Mouse (Mus musculus) hindbrain, embryonic 10.5 days (tissue): ENCODE measurements around the gene Pde8a. TPM values are rescaled to one million over a fixed set of nuclear protein-coding genes. Genes with fewer than 3 reads are reported as not detected.

Experiments
- DNase-seq: peaks from one replicate; pipeline ENCODE4 v3.0.0-alpha.2; 2017; ENCODE audit warnings: low spot score
- H3K27ac ChIP-seq: fragments of 300-500 bp; sonication (generic); 2 replicates; pipeline ENCODE4 v1.5.1; 2016; ENCODE audit warnings: mild to moderate bottlenecking, moderate library complexity
- H3K27me3 ChIP-seq: fragments of 300-500 bp; sonication (generic); 2 replicates; pipeline ENCODE4 v1.6.1; 2016; ENCODE audit warnings: mild to moderate bottlenecking; ENCODE audit not compliant: poor library complexity, insufficient read depth, severe bottlenecking
- H3K36me3 ChIP-seq: fragments of 300-500 bp; sonication (generic); 2 replicates; pipeline ENCODE4 v1.6.1; 2016; ENCODE audit warnings: mild to moderate bottlenecking, moderate library complexity
- H3K4me1 ChIP-seq: fragments of 300-500 bp; sonication (generic); replicated peaks from 2 replicates; pipeline ENCODE4 v1.6.1; 2016; ENCODE audit warnings: mild to moderate bottlenecking
- H3K4me3 ChIP-seq: fragments of 300-500 bp; sonication (generic); 2 replicates; pipeline ENCODE4 v1.5.1; 2016; ENCODE audit warnings: mild to moderate bottlenecking, moderate library complexity
- H3K9me3 ChIP-seq: fragments of 300-500 bp; sonication (generic); 2 replicates; pipeline ENCODE4 v1.6.1; 2016; ENCODE audit warnings: mild to moderate bottlenecking, moderate library complexity
- WGBS: fragments of 180-500 bp; shearing (Covaris S2); methylation state at CpG from one replicate; pipeline ENCODE4 v1.1.7; 2016; 5-methylcytosine and 5-hydroxymethylcytosine counted together
- polyA plus RNA-seq: library from polyadenylated mRNA; unstranded; fragments of >200 nt; fragmentation: Nextera tagmentation; extraction: Ambion mirVana; gene quantifications from 2 replicates; pipeline ENCODE4 v1.2.1, GENCODE M21; 2016

The Pde8a gene
- polyA plus RNA-seq, 1 experiment from 2014 or later: 2.4 TPM

GRCm38 (mm10) chr7:81214153-81214907, 934 bp downstream of the Pde8a start:
- WGBS: 5% methylated on average over 40 of the region's 40 CpGs
- peak; percentile 33 for DNase-seq

GRCm38 (mm10) chr7:81215950-81216349, 2.6 kb downstream of the Pde8a start:
- no peak overlapping the region for H3K4me3 ChIP-seq
- DNase-seq: no peak
- peaks cover 36% of the 10 kb centered on the region for H3K4me1 ChIP-seq
- peaks cover 65% of the 10 kb centered on the region for H3K27me3 ChIP-seq
- no peaks in the 10 kb centered on the region for H3K36me3 ChIP-seq
- H3K9me3 ChIP-seq: no peaks in the 10 kb centered on the region
- H3K27ac ChIP-seq: no peak overlapping the region
- WGBS: 83% methylated on average over 1 of the region's 1 CpGs

More at GRCm38 (mm10) chr7:81214153-81214907, 934 bp downstream of the Pde8a start:
- H3K4me1 ChIP-seq: peaks cover 43% of the 10 kb centered on the region
- H3K36me3 ChIP-seq: no peaks in the 10 kb centered on the region
- peak overlapping the region; percentile 46 for H3K4me3 ChIP-seq
- H3K27me3 ChIP-seq: peaks cover 81% of the 10 kb centered on the region
- peak overlapping the region; percentile 79 for H3K27ac ChIP-seq
- H3K9me3 ChIP-seq: no peaks in the 10 kb centered on the region

- 57% methylated on average over 7 of the region's 7 CpGs for WGBS
- DNase-seq: no peak
- peaks cover 6% of the 10 kb centered on the region; the same call in 1 of the 2 replicates for H3K4me1 ChIP-seq
- no peaks in the 10 kb centered on the region for H3K36me3 ChIP-seq
- H3K4me3 ChIP-seq: no peak overlapping the region
- peaks cover 31% of the 10 kb centered on the region for H3K27me3 ChIP-seq
- no peaks in the 10 kb centered on the region for H3K9me3 ChIP-seq
- H3K27ac ChIP-seq: no peak overlapping the region
Observed at GRCm38 (mm10) chr7:81219321-81219720, 5.9 kb downstream of the Pde8a start.

GRCm38 (mm10) chr7:81220381-81220780, 7.0 kb downstream of the Pde8a start:
- no peak for DNase-seq
- Histone ChIP-seq H3K4me3 (no peak overlapping the region), H3K27me3 (peaks cover 20% of the 10 kb centered on the region), H3K9me3 (no peaks in the 10 kb centered on the region), H3K27ac (no peak overlapping the region), H3K36me3 (no peaks in the 10 kb centered on the region), H3K4me1 (0 out of 2 replicates have a peak, but pooled peaks cover 6% of the 10 kb centered on the region)
- WGBS: 68% methylated on average over 3 of the region's 3 CpGs

DNA sequence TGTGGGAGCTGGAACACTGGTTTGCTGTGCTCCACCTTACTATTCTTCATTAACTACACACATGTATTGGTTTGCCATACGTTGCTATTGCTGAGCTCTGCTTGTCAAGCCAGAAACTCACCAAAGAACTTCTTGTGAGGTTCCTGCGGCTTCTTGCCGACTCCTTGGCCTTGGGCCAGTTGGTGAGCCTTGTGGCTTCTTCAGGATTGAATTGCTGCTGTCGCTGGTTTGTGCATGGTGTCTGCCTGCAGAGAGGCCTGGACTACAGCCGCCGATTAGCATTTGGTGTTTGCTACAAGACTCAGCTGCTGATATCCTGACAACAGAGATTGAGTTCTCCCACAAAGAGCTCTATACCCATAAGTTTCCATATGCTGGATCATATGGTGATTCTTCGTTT, 10.9 kb downstream of the Pde8a start:
- no peak for DNase-seq

DNA sequence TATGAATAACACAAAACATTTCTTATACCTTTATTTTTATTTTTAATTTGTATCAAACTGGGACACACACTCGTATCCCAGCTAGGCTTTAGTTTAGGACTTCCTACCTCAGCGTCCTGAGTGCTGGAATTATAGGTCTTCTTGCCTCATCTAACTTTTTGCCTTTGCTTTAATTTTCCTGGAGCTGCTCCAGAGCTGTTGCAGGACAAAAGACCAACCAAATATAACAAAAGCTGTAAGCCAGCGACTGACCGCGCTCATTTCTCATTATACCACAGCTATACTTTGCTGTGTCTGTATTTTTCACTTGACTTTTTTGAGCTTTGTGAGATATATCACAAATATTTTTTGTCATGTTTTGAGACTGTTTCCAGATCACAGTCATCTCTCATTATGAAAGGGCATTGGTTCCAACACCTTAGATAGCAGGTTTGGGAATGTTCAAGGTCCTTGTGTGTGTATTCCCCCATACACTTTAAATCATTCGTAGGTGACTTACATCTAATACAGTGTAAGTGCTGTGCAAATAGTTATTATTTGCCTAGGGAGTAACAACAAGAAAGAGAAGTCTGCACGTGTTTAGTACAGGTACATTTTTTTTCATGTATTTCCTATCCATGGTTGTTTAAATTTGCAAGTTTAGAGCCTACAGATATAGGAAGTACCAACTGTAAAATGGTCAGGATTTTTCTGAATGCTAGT, 16.8 kb downstream of the Pde8a start:
- Histone ChIP-seq H3K36me3 (no peaks in the 10 kb centered on the region), H3K9me3 (no peaks in the 10 kb centered on the region), H3K27me3 (no peaks in the 10 kb centered on the region), H3K4me3 (no peak overlapping the region), H3K27ac (no peak overlapping the region), H3K4me1 (no peaks in the 10 kb centered on the region)
- 91% methylated on average over 7 of the region's 7 CpGs for WGBS
- no peak for DNase-seq

More for the DNA sequence above, 10.9 kb downstream of the Pde8a start:
- Histone ChIP-seq H3K4me1 (0 out of 2 replicates have a peak, but pooled peaks cover 2% of the 10 kb centered on the region), H3K27ac (no peak overlapping the region), H3K36me3 (no peaks in the 10 kb centered on the region), H3K4me3 (no peak overlapping the region), H3K9me3 (no peaks in the 10 kb centered on the region), H3K27me3 (no peaks in the 10 kb centered on the region)
- WGBS: 93% methylated on average over 7 of the region's 7 CpGs

GRCm38 (mm10) chr7:81232674-81233073, 19.3 kb downstream of the Pde8a start:
- Histone ChIP-seq H3K9me3 (no peaks in the 10 kb centered on the region), H3K4me1 (no peaks in the 10 kb centered on the region), H3K4me3 (no peak overlapping the region), H3K27me3 (no peaks in the 10 kb centered on the region), H3K27ac (no peak overlapping the region), H3K36me3 (no peaks in the 10 kb centered on the region)
- WGBS: 87% methylated on average over 2 of the region's 2 CpGs
- DNase-seq: no peak

DNA sequence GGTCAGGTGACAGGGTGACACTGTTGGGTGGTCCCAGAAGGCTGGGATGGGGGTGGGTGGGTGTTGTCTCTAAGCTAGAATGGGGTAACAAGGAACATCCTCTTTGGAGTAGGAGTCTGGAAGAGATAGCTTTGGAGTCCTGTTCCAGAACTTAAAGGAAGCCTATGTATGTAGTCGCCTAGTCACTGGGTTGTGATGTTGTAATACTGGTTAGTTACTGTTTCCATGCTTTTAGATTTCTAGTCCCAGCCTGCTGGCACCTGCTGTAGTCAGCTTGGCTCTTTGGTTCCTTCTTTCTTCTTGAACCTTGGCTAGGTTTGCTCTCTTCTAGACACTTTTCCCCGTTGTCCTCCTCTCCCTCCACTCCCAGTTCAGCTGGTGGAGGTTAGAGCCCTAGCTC, 21.7 kb downstream of the Pde8a start:
- 81% methylated on average over 2 of the region's 2 CpGs for WGBS
- Histone ChIP-seq H3K27me3 (no peaks in the 10 kb centered on the region), H3K4me3 (no peak overlapping the region), H3K27ac (no peak overlapping the region), H3K9me3 (no peaks in the 10 kb centered on the region), H3K4me1 (no peaks in the 10 kb centered on the region), H3K36me3 (no peaks in the 10 kb centered on the region)
- no peak for DNase-seq

DNA sequence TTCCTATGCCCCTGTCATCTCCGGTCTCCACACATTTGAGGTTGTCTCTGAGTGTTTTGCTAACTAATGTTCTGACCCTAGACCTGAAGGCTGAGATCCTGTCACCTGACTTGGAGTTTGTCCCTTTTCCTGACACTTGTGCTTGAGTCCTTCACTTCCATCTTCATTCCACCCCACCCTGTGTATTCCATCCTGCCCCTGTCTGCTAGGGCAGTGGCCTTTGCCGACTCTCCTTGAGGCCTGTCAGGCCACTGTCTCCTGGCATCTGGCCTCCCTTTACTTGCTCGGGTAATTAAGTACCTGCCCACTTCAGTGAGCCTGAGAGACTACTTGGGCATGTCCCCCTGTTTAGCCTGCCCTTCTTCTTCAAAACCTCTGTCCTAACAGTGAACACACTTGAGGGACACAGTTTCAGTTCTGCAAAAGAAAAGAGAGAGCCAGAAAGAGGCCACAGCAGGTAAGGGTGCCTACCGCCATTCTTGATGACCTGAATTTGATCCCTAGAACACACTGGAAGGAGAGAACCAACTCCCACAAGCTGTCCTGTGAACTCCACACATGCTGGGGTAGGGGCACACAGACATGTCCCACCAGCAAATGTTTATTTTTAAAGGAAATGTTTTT, 22.3 kb downstream of the Pde8a start:
- Histone ChIP-seq H3K27me3 (no peaks in the 10 kb centered on the region), H3K27ac (no peak overlapping the region), H3K9me3 (no peaks in the 10 kb centered on the region), H3K36me3 (no peaks in the 10 kb centered on the region), H3K4me1 (no peaks in the 10 kb centered on the region), H3K4me3 (no peak overlapping the region)
- no peak for DNase-seq
- 80% methylated on average over 4 of the region's 4 CpGs for WGBS

DNA sequence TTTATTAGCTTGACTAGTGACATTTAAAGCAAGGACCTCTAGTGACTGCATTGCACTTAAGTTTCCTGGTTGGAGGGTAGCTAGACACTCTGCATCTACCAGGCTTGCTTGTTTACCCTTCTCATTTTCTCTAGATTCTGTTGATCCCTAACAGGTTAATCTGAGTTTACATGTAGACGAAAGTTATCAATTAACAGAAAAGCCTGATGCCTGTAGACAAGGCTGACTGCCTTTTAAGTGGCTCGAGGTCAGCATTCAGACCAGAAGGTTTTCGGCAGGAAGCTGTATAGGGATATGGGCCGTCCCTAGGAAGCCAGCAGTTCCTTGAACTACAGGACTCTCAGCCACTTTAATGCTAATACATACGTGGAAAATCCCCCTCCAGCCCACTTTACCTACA, 30.0 kb downstream of the Pde8a start:
- 79% methylated on average over 5 of the region's 5 CpGs for WGBS

GRCm38 (mm10) chr7:81249854-81250279, 36.5 kb downstream of the Pde8a start:
- no peaks in the 10 kb centered on the region for H3K4me1 ChIP-seq
- H3K4me3 ChIP-seq: no peak overlapping the region
- H3K27ac ChIP-seq: no peak overlapping the region
- H3K9me3 ChIP-seq: no peaks in the 10 kb centered on the region
- DNase-seq: no peak
- no peaks in the 10 kb centered on the region for H3K36me3 ChIP-seq
- 89% methylated on average over 3 of the region's 3 CpGs for WGBS
- H3K27me3 ChIP-seq: no peaks in the 10 kb centered on the region

More for the DNA sequence above, 30.0 kb downstream of the Pde8a start:
- Histone ChIP-seq H3K36me3 (no peaks in the 10 kb centered on the region), H3K27ac (no peak overlapping the region), H3K4me3 (no peak overlapping the region), H3K4me1 (no peaks in the 10 kb centered on the region), H3K27me3 (no peaks in the 10 kb centered on the region), H3K9me3 (no peaks in the 10 kb centered on the region)
- no peak for DNase-seq

DNA sequence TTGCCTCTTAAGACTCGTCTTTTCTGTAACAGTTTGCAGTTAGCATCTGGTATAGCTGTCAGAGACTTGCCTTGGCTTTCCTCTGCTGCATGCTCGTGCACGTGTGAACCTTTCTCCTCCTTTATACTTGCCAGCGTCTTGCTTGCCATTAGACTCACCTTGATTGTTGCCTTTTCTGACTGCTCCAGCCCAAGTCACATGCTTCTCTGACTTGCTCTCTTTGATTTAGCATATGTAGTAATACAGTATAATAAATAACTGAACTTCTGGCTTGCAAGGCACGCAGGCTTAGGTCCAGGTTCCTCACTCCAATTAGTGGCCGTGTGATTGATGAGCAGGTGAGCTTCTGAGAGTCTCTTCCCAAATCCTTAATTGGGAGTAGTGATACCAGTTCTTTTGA, 37.2 kb downstream of the Pde8a start:
- WGBS: 89% methylated on average over 6 of the region's 6 CpGs
- no peaks in the 10 kb centered on the region for H3K4me1 ChIP-seq
- DNase-seq: no peak
- no peaks in the 10 kb centered on the region for H3K27me3 ChIP-seq
- H3K27ac ChIP-seq: no peak overlapping the region
- no peaks in the 10 kb centered on the region for H3K36me3 ChIP-seq
- no peak overlapping the region for H3K4me3 ChIP-seq
- no peaks in the 10 kb centered on the region for H3K9me3 ChIP-seq

- 91% methylated on average over 2 of the region's 2 CpGs for WGBS
- no peaks in the 10 kb centered on the region for H3K27me3 ChIP-seq
Observed at GRCm38 (mm10) chr7:81251521-81251920, 38.1 kb downstream of the Pde8a start.

More at GRCm38 (mm10) chr7:81251521-81251920, 38.1 kb downstream of the Pde8a start:
- Histone ChIP-seq H3K4me3 (no peak overlapping the region), H3K9me3 (no peaks in the 10 kb centered on the region), H3K4me1 (no peaks in the 10 kb centered on the region), H3K27ac (no peak overlapping the region), H3K36me3 (no peaks in the 10 kb centered on the region)
- DNase-seq: no peak
